Mouse (Mus musculus) CH12.LX (cell line): ENCODE measurements at regions not wholly inside any gene's neighbourhood (a gene's known extent, or its start where the extent isn't known, plus 50 kb on each side); places are given as distances from the start of the nearest gene placed in this dataset.

Experiments used
- DNase-seq: peaks from one replicate; pipeline ENCODE4 v3.0.0-alpha.2; 2013; ENCODE audit errors: extremely low read depth
- H3K27ac ChIP-seq: 2 replicates; pipeline ENCODE4 v1.5.1; 2012; ENCODE audit warnings: low read depth, mild to moderate bottlenecking, control low read depth, moderate library complexity; ENCODE audit not compliant: insufficient read depth
- H3K27me3 ChIP-seq: replicated peaks from 2 replicates; pipeline ENCODE3; 2012; ENCODE audit warnings: inconsistent platforms
- H3K36me3 ChIP-seq, 2 experiments: replicated peaks in 1 of 2; 2 replicates each; pipeline versions ENCODE3 to v1.6.1; 2012; ENCODE audit warnings: inconsistent platforms in 1 of 2, low read length in 1 of 2, mild to moderate bottlenecking in 1 of 2, mixed read lengths in 1 of 2, moderate library complexity in 1 of 2; ENCODE audit not compliant: control insufficient read depth in 1 of 2, insufficient read depth in 1 of 2
- H3K4me1 ChIP-seq, 2 experiments: 2 replicates each; pipeline ENCODE4 v1.6.1; 2012; ENCODE audit warnings: inconsistent platforms in 1 of 2, moderate library complexity in 1 of 2; ENCODE audit not compliant: insufficient read depth in 2 of 2, control insufficient read depth in 1 of 2
- H3K4me2 ChIP-seq: 2 replicates; pipeline ENCODE4 v1.6.1; 2012; ENCODE audit warnings: low read depth, mild to moderate bottlenecking, control low read depth; ENCODE audit not compliant: poor library complexity, insufficient read depth, severe bottlenecking
- H3K4me3 ChIP-seq, 3 experiments: fragments of 150-350 bp in 1 of 3; sonication (generic) in 1 of 3; replicated peaks in 1 of 3; 2 replicates each; pipeline versions ENCODE3 to v1.5.1; 2011 to 2012; ENCODE audit warnings: low read depth in 2 of 3, low read length in 2 of 3, mild to moderate bottlenecking in 2 of 3, moderate library complexity in 2 of 3, control low read depth in 1 of 3, improper control_type of control experiment in 1 of 3, inconsistent platforms in 1 of 3, mixed read lengths in 1 of 3; ENCODE audit not compliant: poor library complexity in 1 of 3
- H3K79me2 ChIP-seq: replicated peaks from 2 replicates; pipeline ENCODE4 v1.6.1; 2012; ENCODE audit warnings: mild to moderate bottlenecking, moderate library complexity; ENCODE audit not compliant: control insufficient read depth, poor library complexity, insufficient read depth, severe bottlenecking; ENCODE audit errors: extremely low read depth
- H3K9ac ChIP-seq: 2 replicates; pipeline ENCODE4 v1.6.1; 2012; ENCODE audit warnings: low read depth, mild to moderate bottlenecking, control low read depth, moderate library complexity; ENCODE audit not compliant: insufficient read depth
- H3K9me3 ChIP-seq: replicated peaks from 2 replicates; pipeline ENCODE3; 2012; ENCODE audit warnings: low read length, inconsistent platforms, mixed read lengths
- BHLHE40 ChIP-seq: IDR thresholded peaks from 2 replicates; pipeline ENCODE4 v1.6.1; 2011; ENCODE audit warnings: mild to moderate bottlenecking, low read depth, low read length, improper control_type of control experiment
- CHD2 ChIP-seq: IDR thresholded peaks from 2 replicates; pipeline ENCODE4 v1.6.1; 2011; ENCODE audit warnings: low read length, improper control_type of control experiment
- CTCF ChIP-seq, 2 experiments: IDR thresholded peaks in 1 of 2; conservative IDR thresholded peaks in 1 of 2; 2 replicates each; pipeline ENCODE4 v1.5.1; 2011 to 2012; ENCODE audit warnings: low read depth in 2 of 2, low read length in 2 of 2, improper control_type of control experiment in 1 of 2, inconsistent platforms in 1 of 2, mild to moderate bottlenecking in 1 of 2, moderate library complexity in 1 of 2
- ELF1 ChIP-seq: IDR thresholded peaks from 2 replicates; pipeline ENCODE4 v1.6.1; 2014; ENCODE audit warnings: low read depth, mild to moderate bottlenecking, inconsistent platforms, low read length, improper control_type of control experiment
- EP300 ChIP-seq: IDR thresholded peaks from 2 replicates; pipeline ENCODE4 v1.6.1; 2011; ENCODE audit warnings: low read length, improper control_type of control experiment
- ETS1 ChIP-seq: conservative IDR thresholded peaks from 2 replicates; pipeline ENCODE4 v1.6.1; 2012; ENCODE audit warnings: low read depth, mild to moderate bottlenecking, inconsistent platforms, low read length, improper control_type of control experiment, moderate library complexity
- HCFC1 ChIP-seq: IDR thresholded peaks from 2 replicates; pipeline ENCODE4 v1.6.1; 2012; ENCODE audit warnings: low read depth, mild to moderate bottlenecking, inconsistent platforms, low read length, improper control_type of control experiment
- IRF4 ChIP-seq: IDR thresholded peaks from 2 replicates; pipeline ENCODE4 v1.6.1; 2014; ENCODE audit warnings: low read depth, mild to moderate bottlenecking, inconsistent platforms, low read length, improper control_type of control experiment
- JUN ChIP-seq: IDR thresholded peaks from 2 replicates; pipeline ENCODE4 v1.6.1; 2011; ENCODE audit warnings: low read depth, mild to moderate bottlenecking, low read length, improper control_type of control experiment, moderate library complexity; ENCODE audit not compliant: insufficient read depth
- JUND ChIP-seq: conservative IDR thresholded peaks from 2 replicates; pipeline ENCODE4 v1.6.1; 2011; ENCODE audit warnings: low read depth, low read length, improper control_type of control experiment
- MAFK ChIP-seq: IDR thresholded peaks from 2 replicates; pipeline ENCODE4 v1.6.1; 2011; ENCODE audit warnings: low read length, improper control_type of control experiment; ENCODE audit not compliant: insufficient replicate concordance
- MAX ChIP-seq: IDR thresholded peaks from 2 replicates; pipeline ENCODE4 v1.6.1; 2011; ENCODE audit warnings: low read length, improper control_type of control experiment
- MAZ ChIP-seq: IDR thresholded peaks from 2 replicates; pipeline ENCODE4 v1.6.1; 2012; ENCODE audit warnings: low read depth, mild to moderate bottlenecking, inconsistent platforms, low read length, improper control_type of control experiment, moderate library complexity
- MEF2A ChIP-seq: IDR thresholded peaks from 2 replicates; pipeline ENCODE4 v1.6.1; 2014; ENCODE audit warnings: low read depth, mild to moderate bottlenecking, inconsistent platforms, low read length, improper control_type of control experiment, borderline replicate concordance
- MYC ChIP-seq: IDR thresholded peaks from 2 replicates; pipeline ENCODE4 v1.6.1; 2011; ENCODE audit warnings: low read depth, mild to moderate bottlenecking, improper control_type of control experiment, low read length
- NRF1 ChIP-seq: IDR thresholded peaks from 2 replicates; pipeline ENCODE4 v1.6.1; 2014; ENCODE audit warnings: low read depth, mild to moderate bottlenecking, inconsistent platforms, low read length, improper control_type of control experiment, moderate library complexity
- POLR2A ChIP-seq: IDR thresholded peaks from 2 replicates; pipeline ENCODE4 v1.6.1; 2011; ENCODE audit warnings: low read depth, mild to moderate bottlenecking, improper control_type of control experiment, low read length
- POLR2AphosphoS2 ChIP-seq: IDR thresholded peaks from 2 replicates; pipeline ENCODE4 v1.6.1; 2011; ENCODE audit warnings: low read depth, low read length, improper control_type of control experiment
- RAD21 ChIP-seq: IDR thresholded peaks from 2 replicates; pipeline ENCODE4 v1.6.1; 2011; ENCODE audit warnings: low read depth, mild to moderate bottlenecking, low read length, improper control_type of control experiment, moderate library complexity
- RCOR1 ChIP-seq: conservative IDR thresholded peaks from 2 replicates; pipeline ENCODE4 v1.6.1; 2012; ENCODE audit warnings: low read depth, mild to moderate bottlenecking, inconsistent platforms, low read length, improper control_type of control experiment
- SIN3A ChIP-seq: IDR thresholded peaks from 2 replicates; pipeline ENCODE4 v1.6.1; 2012; ENCODE audit warnings: low read length, improper control_type of control experiment, inconsistent platforms
- SMC3 ChIP-seq: IDR thresholded peaks from 2 replicates; pipeline ENCODE4 v1.6.1; 2011; ENCODE audit warnings: low read depth, low read length, improper control_type of control experiment
- TBP ChIP-seq: conservative IDR thresholded peaks from 2 replicates; pipeline ENCODE4 v1.6.1; 2011; ENCODE audit warnings: low read depth, low read length, improper control_type of control experiment
- TCF12 ChIP-seq: IDR thresholded peaks from 2 replicates; pipeline ENCODE4 v1.6.1; 2014; ENCODE audit warnings: low read depth, mild to moderate bottlenecking, inconsistent platforms, low read length, improper control_type of control experiment
- UBTF ChIP-seq: IDR thresholded peaks from 2 replicates; pipeline ENCODE4 v1.6.1; 2012; ENCODE audit warnings: low read depth, mild to moderate bottlenecking, inconsistent platforms, low read length, improper control_type of control experiment, moderate library complexity
- USF1 ChIP-seq: IDR thresholded peaks from 2 replicates; pipeline ENCODE4 v1.6.1; 2014; ENCODE audit warnings: low read depth, mild to moderate bottlenecking, inconsistent platforms, low read length, improper control_type of control experiment
- ZKSCAN1 ChIP-seq: IDR thresholded peaks from 2 replicates; pipeline ENCODE4 v1.6.1; 2012; ENCODE audit warnings: low read depth, inconsistent platforms, low read length, improper control_type of control experiment, borderline replicate concordance
- ZMIZ1 ChIP-seq: IDR thresholded peaks from 2 replicates; pipeline ENCODE4 v1.6.1; 2012; ENCODE audit warnings: low read depth, mild to moderate bottlenecking, inconsistent platforms, low read length, improper control_type of control experiment
- ZNF384 ChIP-seq: IDR thresholded peaks from 2 replicates; pipeline ENCODE4 v1.6.1; 2012; ENCODE audit warnings: low read depth, low read length, improper control_type of control experiment, inconsistent platforms
- dilution Hi-C: fragments of 300-500 bp; cut with MboI; formaldehyde crosslinking; loops from 2 replicates; pipeline ENCODE4 v1.14.3; 2020; ENCODE audit warnings: low sequenced_read_pairs; ENCODE audit not compliant: extremely low pct_unique_long_range_greater_than_20kb, extremely low pct_ligation_motif_present
- in situ Hi-C: fragments of 300-500 bp; cut with MboI; formaldehyde crosslinking; loops from 3 replicates; pipeline ENCODE4 v1.14.3; 2019; ENCODE audit warnings: low sequenced_read_pairs, low pct_ligation_motif_present, low pct_unique_long_range_greater_than_20kb, mixed read lengths

DNA sequence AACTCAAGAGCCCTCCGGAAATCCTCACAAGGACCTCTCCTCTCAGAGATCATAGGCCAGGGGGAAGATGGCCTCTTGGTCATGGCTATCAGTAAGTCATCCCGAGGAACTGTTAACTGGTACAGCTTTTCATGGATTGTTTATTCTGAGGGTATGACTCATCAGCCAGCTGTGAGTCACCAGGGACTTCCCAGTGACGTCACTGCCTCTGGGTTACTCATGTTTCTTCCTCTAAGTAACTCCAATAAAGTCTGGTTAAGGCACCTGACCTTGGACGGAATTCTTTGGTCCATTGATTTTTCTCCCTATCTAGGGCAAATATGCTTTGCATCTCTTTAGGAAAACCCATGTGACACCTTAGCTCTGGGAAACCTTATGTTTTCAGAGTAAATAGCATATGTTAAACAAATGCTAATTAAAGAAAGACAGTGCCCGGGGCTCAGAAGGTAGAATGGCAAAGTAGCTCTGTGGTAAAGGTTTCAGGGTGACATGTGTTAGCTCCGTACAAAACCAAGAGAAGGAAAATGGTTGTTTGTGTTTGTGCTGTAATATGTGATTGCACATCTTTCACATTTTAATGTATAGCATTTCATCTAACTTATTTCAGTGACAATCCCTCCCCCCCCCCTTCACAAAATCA is 289.7 kb upstream of the Xylt1 start:
- peak; percentile 75 for DNase-seq
- no peaks in the 10 kb centered on the region for H3K27me3 ChIP-seq
- no peak overlapping the region for H3K4me3 ChIP-seq
- H3K4me2 ChIP-seq = no peak overlapping the region; the same call in 1 of the 2 replicates
- H3K9ac ChIP-seq = no peak overlapping the region
- H3K27ac ChIP-seq = no peak overlapping the region
- no peaks in the 10 kb centered on the region for H3K36me3 ChIP-seq
- in situ Hi-C loops = no loop called here
- peaks cover 14 to 35% of the 10 kb centered on the region in 2 experiments for H3K4me1 ChIP-seq
- dilution Hi-C loops = no loop called here
- peaks cover 2% of the 10 kb centered on the region for H3K9me3 ChIP-seq
- TF ChIP-seq MAZ (no peak), RCOR1 (peak; percentile 68; the same call in 1 of the 2 replicates), SIN3A (peak; percentile 52; the same call in 1 of the 2 replicates), CTCF (conservative IDR thresholded peaks at IDR 0.05 in 1 of 2, IDR thresholded peaks at IDR 0.05 in 1 of 2; ENCODE audit: low read depth in 2 of 2, low read length in 2 of 2) (no peak), IRF4 (peak; percentile 70), NRF1 (no peak; the same call in 1 of the 2 replicates), POLR2A (no peak), JUND (peak; percentile 96), ZKSCAN1 (no peak), USF1 (no peak; the same call in 1 of the 2 replicates), POLR2AphosphoS2 (no peak), UBTF (no peak), ETS1 (peak; percentile 98), MEF2A (peak; percentile 98), MYC (0 out of 2 replicates have a peak, but pooled peaks have one; percentile 23), TCF12 (peak; percentile 63; the same call in 1 of the 2 replicates), BHLHE40 (peak; percentile 91), JUN (peak; percentile 98), ZNF384 (no peak), ZMIZ1 (no peak), SMC3 (no peak), TBP (no peak), RAD21 (no peak), CHD2 (peak; percentile 40; the same call in 1 of the 2 replicates), HCFC1 (no peak), EP300 (peak; percentile 87; the same call in 1 of the 2 replicates), ELF1 (no peak), MAX (peak; percentile 48), MAFK (0 out of 2 replicates have a peak, but pooled peaks have one; percentile 16)
- H3K79me2 ChIP-seq = no peaks in the 10 kb centered on the region
